Mouse (Mus musculus) left cerebral cortex, adult 18-20 months (tissue): ENCODE results near the gene Ano10. TPM values are rescaled to one million over a fixed set of nuclear protein-coding genes. Genes with fewer than 3 reads are reported as not detected.

ENCODE experiments used
- DNase-seq, 2 experiments: peaks; one replicate each; pipeline ENCODE4 v3.0.0; 2021 to 2022; ENCODE audit warnings: low spot score in 2 of 2, mixed read lengths in 1 of 2
- total RNA-seq, 2 experiments: library from RNA; stranded (reverse); gene quantifications; 2 replicates each; pipeline ENCODE4 v1.2.3; 2021

Gene Ano10
- total RNA-seq, 2 experiments from 2014 or later = 29.7 to 30.9 TPM

DNA sequence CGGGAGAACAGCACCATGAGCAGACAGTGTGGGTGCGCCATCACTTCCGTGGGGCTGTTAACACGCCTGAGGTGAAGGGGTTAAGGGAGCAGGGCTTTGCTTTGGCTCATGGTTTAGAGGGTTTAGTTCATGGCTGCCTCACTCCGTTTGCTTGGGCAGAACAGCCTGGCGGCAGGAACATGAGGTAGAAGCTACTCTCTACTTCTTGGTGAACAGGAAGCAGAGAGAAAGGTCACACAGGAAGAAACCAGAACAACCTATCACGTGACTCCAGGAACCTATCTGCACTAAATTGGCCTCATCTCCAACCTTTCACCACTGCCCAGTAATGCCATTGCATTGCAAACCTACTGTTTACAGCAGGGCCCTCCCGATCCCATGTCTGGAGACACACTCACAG, 48.3 kb downstream of the Ano10 start:
- no peak for DNase-seq

GRCm38 (mm10) chr9:122245471-122245870, 48.8 kb downstream of the Ano10 start:
- no peak for DNase-seq

GRCm38 (mm10) chr9:122244800-122245165, 49.4 kb downstream of the Ano10 start:
- DNase-seq = no peak

- DNase-seq = peak; percentile 66 to 77
Measured at GRCm38 (mm10) chr9:122244080-122244799, 50.0 kb downstream of the Ano10 start.

GRCm38 (mm10) chr9:122243297-122243696, 50.9 kb downstream of the Ano10 start:
- no peak for DNase-seq

- no peak for DNase-seq
Measured at GRCm38 (mm10) chr9:122242856-122243255, 51.4 kb downstream of the Ano10 start.

DNA sequence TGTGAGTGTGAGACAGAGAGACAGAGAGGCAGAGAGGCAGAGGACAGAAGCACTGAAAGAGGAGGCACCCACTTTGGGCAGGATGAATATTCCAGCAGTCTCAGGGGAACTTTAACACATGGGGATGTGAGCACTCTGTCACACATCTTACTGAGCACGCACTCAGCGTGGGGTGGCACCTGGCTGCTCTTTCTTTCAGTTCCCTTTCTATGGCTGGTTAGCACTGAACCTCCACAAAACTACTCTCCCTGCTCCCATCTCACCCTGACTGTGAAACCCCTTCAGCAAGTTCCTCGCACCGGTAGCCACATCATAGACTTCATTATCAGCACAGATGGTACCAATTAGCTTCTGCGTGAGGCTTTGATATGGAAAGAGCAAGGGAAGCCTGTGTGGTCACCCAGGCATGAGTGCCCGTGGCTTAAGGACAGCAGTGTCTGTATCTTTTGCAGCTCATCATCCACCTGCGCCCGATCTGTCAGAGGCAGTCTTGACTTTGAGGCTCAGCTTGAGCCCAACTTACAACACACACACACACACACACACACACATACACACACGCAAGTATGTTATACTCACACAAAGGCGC, 52.3 kb downstream of the Ano10 start:
- DNase-seq = no peak

GRCm38 (mm10) chr9:122240629-122241199, 53.5 kb downstream of the Ano10 start:
- DNase-seq = no peak

DNA sequence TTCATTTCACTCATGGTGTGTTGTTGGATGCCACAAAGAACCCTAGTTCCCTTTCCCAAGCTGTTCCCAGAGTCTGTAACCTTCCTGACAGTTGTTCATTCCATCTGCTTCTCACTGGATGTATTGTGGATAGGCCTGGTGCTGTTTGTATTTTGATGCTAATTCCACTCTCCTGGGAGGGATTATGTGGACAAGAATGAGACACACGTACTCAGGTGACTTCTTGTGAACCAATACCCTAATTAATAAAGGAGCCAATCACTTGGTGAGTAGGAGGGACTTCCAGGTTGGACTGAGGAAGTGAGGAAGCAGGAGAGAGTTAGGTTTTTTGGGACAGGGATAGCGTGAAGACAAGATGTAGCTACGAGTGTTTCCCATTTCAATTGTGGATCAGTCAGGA, 59.5 kb downstream of the Ano10 start:
- DNase-seq = no peak

DNA sequence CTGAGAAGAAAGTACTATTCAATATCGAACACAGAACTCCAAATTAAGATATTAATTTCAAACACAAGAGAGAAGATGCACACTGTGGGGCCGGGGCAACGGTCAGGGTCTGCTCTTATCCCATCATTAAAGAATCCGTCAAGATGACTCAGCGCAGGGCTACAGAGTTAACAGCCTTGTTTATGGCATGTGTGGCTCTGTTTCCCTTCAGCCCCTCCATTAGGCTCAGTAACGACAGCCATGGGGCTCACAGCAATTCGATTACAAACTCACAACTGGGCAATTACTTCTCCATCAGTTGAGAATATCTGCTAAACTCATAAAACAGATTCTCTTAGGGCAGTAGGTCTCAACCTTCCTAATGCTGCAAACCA, 60.3 kb downstream of the Ano10 start:
- DNase-seq = no peak

DNA sequence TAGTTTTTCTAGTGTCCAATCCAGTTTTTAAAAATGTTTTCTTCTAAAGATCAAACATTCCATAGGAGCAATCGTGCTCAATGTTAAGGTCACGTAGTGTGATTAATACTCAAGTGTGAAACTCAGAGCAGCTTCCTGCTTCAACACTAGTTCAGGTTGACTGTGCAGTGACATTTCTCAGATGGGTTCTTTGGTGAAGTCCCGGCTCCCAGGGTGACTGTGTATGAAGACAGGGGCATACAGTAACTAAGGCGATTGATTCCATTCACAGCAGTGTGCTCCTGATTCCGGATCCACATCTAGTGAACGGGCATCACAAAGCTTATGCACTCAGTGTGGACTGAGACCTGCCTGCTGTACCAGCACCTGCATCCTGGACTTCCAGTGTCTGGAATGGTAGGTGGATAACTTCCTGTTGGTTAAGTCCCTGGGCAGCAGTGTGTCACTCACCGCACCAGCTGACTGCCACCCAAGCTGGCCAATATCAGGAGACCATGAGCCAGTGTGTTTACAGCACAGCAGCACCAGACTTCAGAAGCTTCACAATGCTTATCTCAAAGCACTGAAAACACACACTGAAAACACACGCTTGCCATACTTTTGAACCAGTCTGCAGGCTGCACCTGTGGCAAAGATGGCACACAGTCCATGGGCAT, 60.8 kb downstream of the Ano10 start:
- no peak for DNase-seq

DNA sequence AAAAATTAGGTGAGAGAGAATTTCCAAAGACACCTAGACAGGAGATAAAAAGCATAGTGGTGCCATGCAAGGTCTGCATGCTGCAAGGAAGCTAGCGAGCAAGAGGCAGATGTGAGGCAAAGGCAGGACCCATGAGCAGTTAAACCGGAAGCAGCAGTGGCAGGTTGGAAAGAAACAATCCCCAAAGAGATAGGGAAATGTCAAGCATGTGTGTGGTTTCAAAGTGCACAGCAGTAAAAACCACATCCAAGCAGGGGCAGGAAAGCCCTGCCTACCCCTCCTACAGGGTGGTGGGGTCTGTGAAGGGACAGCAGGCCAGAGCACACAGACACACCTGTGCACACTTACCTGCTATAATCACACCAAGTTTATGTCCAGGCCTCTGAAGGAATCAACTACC, 61.3 kb downstream of the Ano10 start:
- no peak for DNase-seq

DNA sequence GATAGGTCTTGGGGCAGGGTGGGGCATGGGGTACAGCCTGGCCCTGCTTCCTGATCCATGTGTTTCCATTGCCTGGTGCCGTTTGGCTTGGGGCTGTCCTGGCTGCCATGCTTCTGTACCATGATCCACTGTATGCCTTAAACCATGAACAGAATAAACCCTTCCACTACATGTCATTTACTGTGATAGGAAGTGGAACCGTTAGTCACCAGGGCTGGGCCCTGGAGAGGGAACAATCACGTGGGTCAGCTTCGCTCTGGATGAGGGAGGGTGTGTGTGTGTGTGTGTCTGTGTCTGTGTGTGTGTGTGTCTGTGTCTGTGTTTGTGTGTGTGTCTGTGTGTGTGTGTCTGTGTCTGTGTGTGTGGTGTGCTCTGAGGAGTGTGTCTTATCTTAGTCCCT, 63.5 kb downstream of the Ano10 start:
- no peak for DNase-seq

DNA sequence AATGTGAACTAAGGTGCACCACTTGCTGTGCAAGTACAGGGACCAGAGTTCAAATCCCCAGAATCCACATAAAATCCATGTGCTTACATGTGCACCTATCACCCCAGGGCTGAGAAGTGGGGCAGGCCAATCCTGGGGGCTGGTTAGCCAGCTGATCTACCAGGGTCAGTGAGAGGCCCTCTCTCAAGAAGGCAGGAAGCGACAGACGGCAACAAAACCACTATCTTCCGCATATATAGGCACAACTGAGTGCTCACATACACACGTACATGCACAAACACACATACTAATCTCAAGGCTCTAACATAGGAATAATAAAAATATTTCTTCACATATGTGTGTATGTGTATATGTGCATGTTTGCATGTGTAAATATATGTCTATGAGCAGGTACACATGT, 67.8 kb downstream of the Ano10 start:
- DNase-seq = no peak

GRCm38 (mm10) chr9:122225309-122225708, 68.9 kb downstream of the Ano10 start:
- peak; percentile 20 to 27 for DNase-seq

DNA sequence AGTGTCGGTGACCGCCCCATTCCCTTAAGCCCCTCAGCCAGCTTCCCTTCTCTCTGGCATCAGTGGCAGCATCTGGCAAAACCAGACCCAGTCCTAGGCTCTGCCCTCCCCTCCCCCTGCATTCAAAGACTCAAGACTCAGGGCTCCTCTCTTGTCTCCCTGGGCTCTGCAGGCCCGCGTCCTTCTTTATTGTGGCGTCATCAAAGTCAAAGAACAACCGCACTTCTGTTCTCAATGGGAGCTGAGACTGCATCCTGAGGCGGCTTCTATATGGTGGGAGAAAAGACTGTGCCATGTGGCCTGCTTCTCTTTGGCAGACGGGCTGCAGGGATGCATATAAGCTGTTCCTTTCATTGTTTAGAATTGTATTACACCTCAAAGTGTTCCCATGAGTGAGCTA, 71.2 kb downstream of the Ano10 start:
- DNase-seq = no peak

- no peak for DNase-seq
Measured at GRCm38 (mm10) chr9:122219934-122220333, 74.3 kb downstream of the Ano10 start.

GRCm38 (mm10) chr9:122216945-122217529, 77.2 kb downstream of the Ano10 start:
- DNase-seq = no peak

DNA sequence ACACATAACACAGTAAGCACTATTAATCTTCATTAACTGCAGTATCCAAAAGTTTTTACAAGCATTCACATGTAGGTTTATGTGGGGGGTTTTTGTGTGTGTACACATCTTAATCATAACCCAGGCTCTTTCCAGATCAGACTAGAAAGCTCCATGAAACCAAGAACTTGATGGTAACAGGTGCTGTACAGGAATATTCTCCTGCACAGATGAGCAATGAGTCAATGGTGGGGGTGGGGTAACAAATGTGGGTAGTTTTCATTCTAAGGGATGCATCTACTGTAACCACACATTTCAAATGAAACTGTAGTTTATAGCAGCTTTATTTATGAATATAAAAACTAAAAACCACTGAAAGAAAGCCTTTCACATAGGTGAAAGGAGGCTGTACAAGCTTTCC, 79.1 kb downstream of the Ano10 start:
- no peak for DNase-seq

GRCm38 (mm10) chr9:122208311-122208710, 85.9 kb downstream of the Ano10 start:
- no peak for DNase-seq

DNA sequence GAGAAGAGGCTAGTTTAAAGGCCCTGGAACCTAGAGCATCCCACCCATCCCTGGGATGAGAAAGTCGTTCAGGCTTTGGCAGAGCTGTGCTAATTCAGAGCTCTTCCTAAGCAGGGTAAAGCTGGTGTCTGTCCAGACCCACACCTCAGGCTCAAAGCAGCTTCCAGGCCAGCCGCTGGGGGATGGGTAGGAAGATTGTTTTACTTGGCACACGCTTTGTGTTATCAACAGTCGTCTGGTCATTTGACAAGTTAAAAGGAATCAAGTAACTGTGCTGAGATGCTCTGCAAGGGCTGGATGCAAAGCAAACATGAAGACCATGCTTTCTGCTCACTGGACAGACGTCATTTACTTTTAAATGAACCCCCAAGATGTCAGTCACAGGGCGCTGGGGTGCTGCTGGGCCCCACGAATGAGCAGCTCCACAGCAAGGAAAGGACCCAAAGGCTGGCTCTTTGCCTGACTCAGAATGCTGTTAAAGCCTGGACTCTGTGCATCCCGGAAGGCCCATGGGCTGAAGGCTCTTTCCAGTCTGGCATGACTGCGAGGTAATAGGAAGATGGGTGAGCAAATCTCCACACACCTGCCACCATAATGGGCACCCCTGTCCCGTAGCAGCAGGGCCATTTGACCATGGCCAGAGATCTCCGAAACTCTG, 88.6 kb downstream of the Ano10 start:
- no peak for DNase-seq
